Mouse (Mus musculus) liver, postnatal 0 days (tissue): Measurements from ENCODE around the gene Zbtb4. TPM values are rescaled to one million over a fixed set of nuclear protein-coding genes. Genes with fewer than 3 reads are reported as not detected.
"Not testable (repeated sequence)": the region's sequence is repeated elsewhere in the genome, so short reads cannot be mapped to it uniquely, and the experiment has no call there.

Experiments
- ATAC-seq: fragments of 200-750 bp; cut with Nextera tagmentation; 2 replicates; pipeline ENCODE4 v1.8.0; 2017; ENCODE audit warnings: mild to moderate bottlenecking, moderate library complexity
- DNase-seq: peaks from one replicate; pipeline ENCODE4 v3.0.0-alpha.2; 2016
- H3K27ac ChIP-seq: fragments of 300-500 bp; sonication (generic); 2 replicates; pipeline ENCODE4 v1.5.1; 2014; ENCODE audit warnings: antibody characterized with exemption, moderate library complexity, mild to moderate bottlenecking, low read depth
- H3K27me3 ChIP-seq: fragments of 300-500 bp; sonication (generic); 2 replicates; pipeline ENCODE4 v1.6.1; 2014; ENCODE audit warnings: low read length, control low read depth, mixed read lengths; ENCODE audit not compliant: insufficient read depth
- H3K36me3 ChIP-seq: fragments of 300-500 bp; sonication (generic); replicated peaks from 2 replicates; pipeline ENCODE4 v1.6.1; 2014; ENCODE audit warnings: mild to moderate bottlenecking, control low read depth, low read length, moderate library complexity, mixed read lengths; ENCODE audit not compliant: insufficient read depth
- H3K4me1 ChIP-seq: fragments of 300-500 bp; sonication (generic); 2 replicates; pipeline ENCODE4 v1.6.1; 2014; ENCODE audit warnings: antibody characterized with exemption, mild to moderate bottlenecking, control low read depth; ENCODE audit not compliant: insufficient read depth
- H3K4me2 ChIP-seq: fragments of 300-500 bp; sonication (generic); 2 replicates; pipeline ENCODE4 v1.6.1; 2014; ENCODE audit warnings: low read depth, mild to moderate bottlenecking, low read length, moderate library complexity, mixed read lengths
- H3K4me3 ChIP-seq: fragments of 300-500 bp; sonication (generic); 2 replicates; pipeline ENCODE4 v1.5.1; 2014; ENCODE audit warnings: low read depth, low read length
- H3K9ac ChIP-seq: fragments of 300-500 bp; sonication (generic); replicated peaks from 2 replicates; pipeline ENCODE4 v1.6.1; 2014; ENCODE audit warnings: mild to moderate bottlenecking, moderate library complexity
- H3K9me3 ChIP-seq: fragments of 300-500 bp; sonication (generic); 2 replicates; pipeline ENCODE4 v1.6.1; 2016; ENCODE audit warnings: mild to moderate bottlenecking, control low read depth, low read length, mixed read lengths
- CTCF ChIP-seq: sonication (generic); IDR thresholded peaks from 2 replicates; pipeline ENCODE4 v1.5.1; 2016; ENCODE audit warnings: antibody characterized with exemption, low read depth
- EP300 ChIP-seq: IDR thresholded peaks from 2 replicates; pipeline ENCODE4 v1.6.1; 2016; ENCODE audit warnings: antibody characterized with exemption, low read depth, mild to moderate bottlenecking
- WGBS: fragments of 180-500 bp; shearing (Covaris S2); extraction: QIAGEN DNeasy Blood & Tissue Kit; methylation state at CpG from one replicate; pipeline ENCODE4 v1.1.7; 2014; ENCODE audit not compliant: insufficient replicate concordance; 5-methylcytosine and 5-hydroxymethylcytosine counted together
- polyA plus RNA-seq: library from polyadenylated mRNA; unstranded; fragments of >200 nt; fragmentation: Nextera tagmentation; extraction: Ambion mirVana; gene quantifications from 2 replicates; pipeline ENCODE4 v1.2.1, GENCODE M21; 2015

Gene Zbtb4
- polyA plus RNA-seq, 1 experiment from 2014 or later = 0.75 TPM

DNA sequence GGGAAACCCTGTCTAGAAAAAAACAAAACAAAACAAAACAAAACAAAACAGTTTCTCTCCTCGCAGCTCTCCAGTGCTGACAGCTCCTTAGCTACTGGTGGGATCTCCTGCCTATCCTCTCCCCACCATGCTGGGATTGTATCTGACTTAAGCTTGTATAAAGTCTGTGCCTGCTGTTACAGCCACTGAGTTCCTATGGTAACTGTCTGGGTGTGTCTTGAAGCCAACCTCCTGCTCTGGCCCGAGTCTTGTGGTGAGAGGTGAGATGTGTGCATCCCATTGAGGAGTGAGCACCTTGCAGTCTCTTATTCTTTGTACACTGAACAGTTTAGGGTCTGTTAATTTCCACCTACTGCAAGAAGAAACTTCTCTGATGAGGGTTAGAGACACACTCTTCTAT lies 42.6 kb upstream of the Zbtb4 start:
- TF ChIP-seq EP300 (no peak), CTCF (no peak)
- H3K27me3 ChIP-seq = no peaks in the 10 kb centered on the region
- H3K4me2 ChIP-seq = no peak overlapping the region
- no peak for DNase-seq
- WGBS = 41% methylated on average over 2 of the region's 2 CpGs
- no peak for ATAC-seq
- H3K9ac ChIP-seq = no peak overlapping the region
- H3K4me1 ChIP-seq = peaks cover 7% of the 10 kb centered on the region
- H3K4me3 ChIP-seq = no peak overlapping the region
- H3K9me3 ChIP-seq = no peaks in the 10 kb centered on the region
- no peak overlapping the region for H3K27ac ChIP-seq
- no peaks in the 10 kb centered on the region for H3K36me3 ChIP-seq

DNA sequence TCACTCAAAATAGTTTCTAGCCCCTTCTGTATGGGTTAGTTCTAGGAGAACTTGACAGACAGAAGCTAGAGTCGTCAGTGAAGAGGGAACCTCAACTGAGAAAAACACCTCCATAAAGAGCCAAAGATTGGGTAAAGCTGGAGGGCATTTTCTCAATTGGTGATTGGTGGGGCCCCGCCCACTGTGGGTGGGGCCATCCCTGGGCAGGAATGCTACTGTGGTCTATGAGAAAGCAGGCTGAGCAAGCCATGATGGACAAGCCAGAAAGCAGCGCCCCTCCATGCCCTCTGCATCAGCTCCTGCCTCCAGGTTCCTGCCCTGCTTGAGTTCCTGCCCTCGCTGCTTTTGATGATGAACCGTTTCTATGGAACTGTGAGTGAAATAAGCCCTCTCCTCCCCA lies 39.8 kb upstream of the Zbtb4 start:
- H3K36me3 ChIP-seq = no peaks in the 10 kb centered on the region
- 38% methylated on average over 5 of the region's 5 CpGs for WGBS
- no peak overlapping the region for H3K4me2 ChIP-seq
- no peak for ATAC-seq
- no peaks in the 10 kb centered on the region for H3K9me3 ChIP-seq
- no peak for TF ChIP-seq CTCF
- TF ChIP-seq EP300 = no peak
- peak; percentile 22 for DNase-seq
- no peak overlapping the region for H3K4me3 ChIP-seq
- no peaks in the 10 kb centered on the region for H3K27me3 ChIP-seq
- no peaks in the 10 kb centered on the region for H3K4me1 ChIP-seq
- H3K9ac ChIP-seq = no peak overlapping the region
- H3K27ac ChIP-seq = no peak overlapping the region

GRCm38 (mm10) chr11:69729063-69729462 lies 36.6 kb upstream of the Zbtb4 start:
- H3K27ac ChIP-seq = no peak overlapping the region
- H3K27me3 ChIP-seq = no peaks in the 10 kb centered on the region
- H3K4me3 ChIP-seq = no peak overlapping the region
- no peaks in the 10 kb centered on the region for H3K9me3 ChIP-seq
- DNase-seq = peak; percentile 82
- H3K9ac ChIP-seq = no peak overlapping the region
- no peaks in the 10 kb centered on the region for H3K4me1 ChIP-seq
- TF ChIP-seq CTCF (peak; percentile 82), EP300 (no peak)
- H3K36me3 ChIP-seq = peaks cover 3% of the 10 kb centered on the region
- H3K4me2 ChIP-seq = no peak overlapping the region
- ATAC-seq = no peak
- WGBS = 34% methylated on average over 3 of the region's 3 CpGs

- ATAC-seq, DNase-seq, H3K27me3 ChIP-seq, H3K9ac ChIP-seq, H3K9me3 ChIP-seq, H3K4me2 ChIP-seq, H3K27ac ChIP-seq, H3K4me3 ChIP-seq, H3K4me1 ChIP-seq: not testable (repeated sequence)
- WGBS = 67% methylated on average over 3 of the region's 3 CpGs
- peak; percentile 63 for TF ChIP-seq CTCF
- peaks cover 27% of the 10 kb centered on the region for H3K36me3 ChIP-seq
Observed at GRCm38 (mm10) chr11:69731408-69731807, 34.3 kb upstream of the Zbtb4 start.

- no peaks in the 10 kb centered on the region for H3K9me3 ChIP-seq
- H3K27me3 ChIP-seq = no peaks in the 10 kb centered on the region
- no peak for TF ChIP-seq EP300
- TF ChIP-seq CTCF = no peak
- ATAC-seq (no peak), DNase-seq (no peak)
- no peak overlapping the region for H3K4me3 ChIP-seq
- WGBS = 38% methylated on average over 3 of the region's 3 CpGs
- H3K4me2 ChIP-seq = 0 out of 2 replicates have a peak overlapping the region, but pooled peaks have one; percentile 3
- no peak overlapping the region for H3K27ac ChIP-seq
- H3K4me1 ChIP-seq = peaks cover 29% of the 10 kb centered on the region
- no peak overlapping the region for H3K9ac ChIP-seq
- peaks cover 18% of the 10 kb centered on the region for H3K36me3 ChIP-seq
Observed at GRCm38 (mm10) chr11:69751635-69752034, 14.1 kb upstream of the Zbtb4 start.

GRCm38 (mm10) chr11:69752686-69753085 lies 13.0 kb upstream of the Zbtb4 start:
- H3K27me3 ChIP-seq = no peaks in the 10 kb centered on the region
- TF ChIP-seq EP300 (no peak), CTCF (no peak)
- H3K9me3 ChIP-seq = no peaks in the 10 kb centered on the region
- no peak overlapping the region for H3K4me2 ChIP-seq
- no peak overlapping the region for H3K4me3 ChIP-seq
- H3K9ac ChIP-seq = 0 out of 2 replicates have a peak overlapping the region, but pooled peaks have one; percentile 12
- H3K27ac ChIP-seq = no peak overlapping the region
- ATAC-seq = no peak
- peaks cover 9% of the 10 kb centered on the region for H3K36me3 ChIP-seq
- DNase-seq = no peak
- H3K4me1 ChIP-seq = peaks cover 36% of the 10 kb centered on the region

- DNase-seq = no peak
- ATAC-seq = no peak
- Histone ChIP-seq H3K27ac (no peak overlapping the region), H3K4me3 (no peak overlapping the region), H3K27me3 (no peaks in the 10 kb centered on the region), H3K9me3 (no peaks in the 10 kb centered on the region), H3K36me3 (0 out of 2 replicates have a peak, but pooled peaks cover 5% of the 10 kb centered on the region), H3K4me2 (no peak overlapping the region), H3K9ac (no peak overlapping the region), H3K4me1 (peaks cover 36% of the 10 kb centered on the region)
- WGBS = 72% methylated on average over 5 of the region's 5 CpGs
- TF ChIP-seq EP300 (no peak), CTCF (no peak)
Observed at GRCm38 (mm10) chr11:69754233-69754632, 11.5 kb upstream of the Zbtb4 start.
